Mouse (Mus musculus) neutrophil, adult 5-6 weeks (primary cell): Measurements from ENCODE around the gene Ccdc33. TPM values are rescaled to one million over a fixed set of nuclear protein-coding genes. Genes with fewer than 3 reads are reported as not detected.

Experiments
- ATAC-seq: fragments of 151-379, 151-347 bp; 2 replicates; pipeline ENCODE4 v1.8.0; 2017; ENCODE audit warnings: mild to moderate bottlenecking, moderate TSS enrichment; ENCODE audit not compliant: insufficient number of reproducible peaks, poor library complexity, low FRiP score, severe bottlenecking; ENCODE audit errors: extremely low read depth
- total RNA-seq: library from RNA; stranded (forward); fragments of 200-1000 nt; gene quantifications from 2 replicates; pipeline ENCODE4 v1.2.3, GENCODE M21; 2017

Ccdc33 gene
- total RNA-seq, 1 experiment from 2014 or later, result not detected

GRCm38 (mm10) chr9:58060677-58061667 lies 57.7 kb downstream of the Ccdc33 start:
- no peak for ATAC-seq

- ATAC-seq, result no peak
Observed at GRCm38 (mm10) chr9:58059920-58060319, 58.7 kb downstream of the Ccdc33 start.

GRCm38 (mm10) chr9:58055666-58056065 lies 63.0 kb downstream of the Ccdc33 start:
- ATAC-seq, result no peak

GRCm38 (mm10) chr9:58054032-58054431 lies 64.6 kb downstream of the Ccdc33 start:
- no peak for ATAC-seq

- ATAC-seq, result no peak
Observed at GRCm38 (mm10) chr9:58053544-58053943, 65.1 kb downstream of the Ccdc33 start.

GRCm38 (mm10) chr9:58053102-58053501 lies 65.5 kb downstream of the Ccdc33 start:
- no peak for ATAC-seq

GRCm38 (mm10) chr9:58051937-58052336 lies 66.7 kb downstream of the Ccdc33 start:
- no peak for ATAC-seq

- ATAC-seq, result no peak
Observed at GRCm38 (mm10) chr9:58049861-58050260, 68.8 kb downstream of the Ccdc33 start.

GRCm38 (mm10) chr9:58049186-58049585 lies 69.4 kb downstream of the Ccdc33 start:
- no peak for ATAC-seq

GRCm38 (mm10) chr9:58048621-58049020 lies 70.0 kb downstream of the Ccdc33 start:
- no peak for ATAC-seq

- no peak for ATAC-seq
Observed at GRCm38 (mm10) chr9:58047061-58047460, 71.6 kb downstream of the Ccdc33 start.

GRCm38 (mm10) chr9:58045646-58046045 lies 73.0 kb downstream of the Ccdc33 start:
- no peak for ATAC-seq

GRCm38 (mm10) chr9:58044828-58045227 lies 73.8 kb downstream of the Ccdc33 start:
- ATAC-seq, result no peak

GRCm38 (mm10) chr9:58043496-58044017 lies 75.1 kb downstream of the Ccdc33 start:
- no peak for ATAC-seq

- no peak for ATAC-seq
Observed at GRCm38 (mm10) chr9:58042391-58042790, 76.2 kb downstream of the Ccdc33 start.

GRCm38 (mm10) chr9:58040977-58041376 lies 77.6 kb downstream of the Ccdc33 start:
- ATAC-seq, result no peak

- ATAC-seq, result peak; percentile 49; the same call in 1 of the 2 replicates
Observed at GRCm38 (mm10) chr9:58038500-58039168, 80.0 kb downstream of the Ccdc33 start.

- ATAC-seq, result no peak
Observed at GRCm38 (mm10) chr9:58036961-58037360, 81.7 kb downstream of the Ccdc33 start.

- ATAC-seq, result no peak
Observed at GRCm38 (mm10) chr9:58035951-58036698, 82.5 kb downstream of the Ccdc33 start.
